Mouse (Mus musculus) heart, adult 2 months (tissue): ENCODE measurements around the gene Syt16. TPM values are rescaled to one million over a fixed set of nuclear protein-coding genes. Genes with fewer than 3 reads are reported as not detected.

ENCODE experiments used
- DNase-seq, 2 experiments: peaks; one replicate each; pipeline ENCODE4 v3.0.0; 2021
- H3K27ac ChIP-seq: fragments of 200-600 bp; 2 replicates; pipeline ENCODE4 v1.8.1; 2022
- H3K27me3 ChIP-seq: fragments of 200-500 bp; 2 replicates; pipeline ENCODE4 v1.6.1; 2012; ENCODE audit warnings: mild to moderate bottlenecking, low read length, inconsistent platforms, mixed read lengths; ENCODE audit not compliant: control insufficient read depth, insufficient read depth
- H3K36me3 ChIP-seq: fragments of 200-500 bp; 2 replicates; pipeline ENCODE4 v1.6.1; 2012; ENCODE audit warnings: low read length, inconsistent platforms; ENCODE audit not compliant: control insufficient read depth, insufficient read depth
- H3K4me1 ChIP-seq: fragments of 200-500 bp; 2 replicates; pipeline ENCODE4 v1.6.1; 2011; ENCODE audit warnings: low read length; ENCODE audit not compliant: control insufficient read depth, insufficient read depth
- H3K4me3 ChIP-seq: fragments of 200-600 bp; 2 replicates; pipeline ENCODE4 v1.8.1; 2022
- H3K79me2 ChIP-seq: fragments of 200-500 bp; replicated peaks from 2 replicates; pipeline ENCODE4 v1.6.1; 2012; ENCODE audit warnings: mild to moderate bottlenecking, inconsistent platforms, low read length, moderate library complexity, mixed read lengths; ENCODE audit not compliant: control insufficient read depth, insufficient read depth
- H3K9ac ChIP-seq: fragments of 200-500 bp; 2 replicates; pipeline ENCODE4 v1.6.1; 2012; ENCODE audit warnings: low read depth, mild to moderate bottlenecking, control low read depth, inconsistent platforms, low read length, mixed read lengths
- CTCF ChIP-seq: fragments of 200-600 bp; IDR thresholded peaks from 2 replicates; pipeline ENCODE4 v1.8.1; 2022; ENCODE audit warnings: antibody characterized with exemption, mild to moderate bottlenecking, moderate library complexity
- EP300 ChIP-seq: fragments of 200-500 bp; IDR thresholded peaks from 2 replicates; pipeline ENCODE4 v1.6.1; 2011; ENCODE audit warnings: low read depth, low read length, control low read depth; ENCODE audit not compliant: insufficient read depth
- POLR2A ChIP-seq: fragments of 200-500 bp; IDR thresholded peaks from 2 replicates; pipeline ENCODE4 v1.6.1; 2011; ENCODE audit warnings: mild to moderate bottlenecking, low read depth, low read length, control low read depth; ENCODE audit not compliant: insufficient read depth
- WGBS: fragments of 180-500 bp; shearing (Covaris S2); methylation state at CpG from one replicate; pipeline ENCODE4 v1.1.7; 2018; 5-methylcytosine and 5-hydroxymethylcytosine counted together
- intact Hi-C: fragments of 180-260 bp; cut with DNase I; formaldehyde crosslinking; loops from one replicate; pipeline ENCODE4 v1.15.1; 2025
- polyA plus RNA-seq: library from polyadenylated mRNA; depleted of rRNA; stranded (reverse); fragments of >200 nt; gene quantifications from 2 replicates; pipeline ENCODE4 v1.2.3, GENCODE M21; 2012
- total RNA-seq, 2 experiments: library from RNA; stranded (reverse); gene quantifications; 2 replicates each; pipeline ENCODE4 v1.2.3; 2021

Gene Syt16
- total and polyA plus RNA-seq, 3 experiments = 0.10 TPM; not detected in 2

GRCm38 (mm10) chr12:74216103-74216728 is 218.8 kb downstream of the Syt16 start:
- no peak for TF ChIP-seq POLR2A
- TF ChIP-seq EP300 = no peak
- 66% methylated on average over 5 of the region's 5 CpGs for WGBS
- Histone ChIP-seq H3K4me3 (no peak overlapping the region), H3K27me3 (no peaks in the 10 kb centered on the region), H3K4me1 (no peaks in the 10 kb centered on the region), H3K79me2 (no peaks in the 10 kb centered on the region), H3K36me3 (no peaks in the 10 kb centered on the region), H3K27ac (no peak overlapping the region), H3K9ac (no peak overlapping the region)
- intact Hi-C loops = no loop called here
- no peak for DNase-seq

- Histone ChIP-seq H3K36me3 (no peaks in the 10 kb centered on the region), H3K27me3 (no peaks in the 10 kb centered on the region), H3K4me3 (no peak overlapping the region), H3K27ac (no peak overlapping the region), H3K9ac (no peak overlapping the region), H3K79me2 (no peaks in the 10 kb centered on the region), H3K4me1 (no peaks in the 10 kb centered on the region)
- no peak for DNase-seq
- 31% methylated on average over 4 of the region's 4 CpGs for WGBS
- intact Hi-C loops = no loop called here
- TF ChIP-seq EP300 (no peak), POLR2A (no peak)
Measured at GRCm38 (mm10) chr12:74219909-74220308, 222.4 kb downstream of the Syt16 start.

- intact Hi-C loops = no loop called here
- 35% methylated on average over 1 of the region's 1 CpGs for WGBS
- Histone ChIP-seq H3K27ac (no peak overlapping the region), H3K4me1 (no peaks in the 10 kb centered on the region), H3K36me3 (no peaks in the 10 kb centered on the region), H3K4me3 (no peak overlapping the region), H3K79me2 (no peaks in the 10 kb centered on the region), H3K27me3 (no peaks in the 10 kb centered on the region), H3K9ac (no peak overlapping the region)
- DNase-seq = no peak
- TF ChIP-seq POLR2A = no peak
- no peak for TF ChIP-seq EP300
- no peak for TF ChIP-seq CTCF
Measured at GRCm38 (mm10) chr12:74220651-74221050, 223.2 kb downstream of the Syt16 start.

GRCm38 (mm10) chr12:74230808-74231207 is 233.3 kb downstream of the Syt16 start:
- Histone ChIP-seq H3K4me1 (no peaks in the 10 kb centered on the region), H3K36me3 (no peaks in the 10 kb centered on the region), H3K27ac (no peak overlapping the region), H3K27me3 (no peaks in the 10 kb centered on the region), H3K9ac (no peak overlapping the region), H3K4me3 (no peak overlapping the region), H3K79me2 (no peaks in the 10 kb centered on the region)
- DNase-seq = no peak
- TF ChIP-seq POLR2A = no peak
- TF ChIP-seq CTCF = no peak
- TF ChIP-seq EP300 = no peak
- WGBS = 82% methylated on average over 10 of the region's 10 CpGs
- intact Hi-C loops = no loop called here

- H3K4me3 ChIP-seq = no peak overlapping the region
- no peaks in the 10 kb centered on the region for H3K27me3 ChIP-seq
- H3K27ac ChIP-seq = no peak overlapping the region
- H3K9ac ChIP-seq = no peak overlapping the region
- TF ChIP-seq CTCF (no peak), EP300 (no peak), POLR2A (no peak)
- no peaks in the 10 kb centered on the region for H3K36me3 ChIP-seq
- no peaks in the 10 kb centered on the region for H3K79me2 ChIP-seq
- no peak for DNase-seq
- intact Hi-C loops = no loop called here
- no peaks in the 10 kb centered on the region for H3K4me1 ChIP-seq
- WGBS = 66% methylated on average over 1 of the region's 1 CpGs
Measured at GRCm38 (mm10) chr12:74232845-74233244, 235.4 kb downstream of the Syt16 start.

- Histone ChIP-seq H3K27me3 (no peaks in the 10 kb centered on the region), H3K4me1 (no peaks in the 10 kb centered on the region), H3K9ac (no peak overlapping the region), H3K36me3 (no peaks in the 10 kb centered on the region), H3K27ac (no peak overlapping the region), H3K4me3 (no peak overlapping the region), H3K79me2 (no peaks in the 10 kb centered on the region)
- DNase-seq = no peak
- 75% methylated on average over 8 of the region's 8 CpGs for WGBS
- intact Hi-C loops = no loop called here
- TF ChIP-seq EP300 (no peak), CTCF (no peak), POLR2A (no peak)
Measured at GRCm38 (mm10) chr12:74236191-74236590, 238.7 kb downstream of the Syt16 start.
